Mouse (Mus musculus) heart, postnatal 0 days (tissue): ENCODE measurements at regions not wholly inside any gene's neighbourhood (a gene's known extent, or its start where the extent isn't known, plus 50 kb on each side); places are given as distances from the start of the nearest gene placed in this dataset.

Source experiments
- ATAC-seq: fragments of 200-750 bp; cut with Nextera tagmentation; 2 replicates; pipeline ENCODE4 v1.8.0; 2017; ENCODE audit warnings: low read depth, moderate number of reproducible peaks, moderate library complexity; ENCODE audit not compliant: insufficient read depth
- DNase-seq: peaks from one replicate; pipeline ENCODE4 v3.0.0-alpha.2; 2016; ENCODE audit warnings: low spot score
- H3K27ac ChIP-seq: fragments of 300-500 bp; sonication (generic); 2 replicates; pipeline ENCODE4 v1.5.1; 2014; ENCODE audit warnings: low read depth, mild to moderate bottlenecking
- H3K27me3 ChIP-seq: fragments of 300-500 bp; sonication (generic); 2 replicates; pipeline ENCODE4 v1.6.1; 2014; ENCODE audit warnings: low read length, mixed read lengths; ENCODE audit not compliant: control insufficient read depth, insufficient read depth
- H3K36me3 ChIP-seq: fragments of 300-500 bp; sonication (generic); replicated peaks from 2 replicates; pipeline ENCODE4 v1.6.1; 2014; ENCODE audit warnings: low read length, mixed read lengths; ENCODE audit not compliant: control insufficient read depth, insufficient read depth
- H3K4me1 ChIP-seq: fragments of 300-500 bp; sonication (generic); 2 replicates; pipeline ENCODE4 v1.6.1; 2014; ENCODE audit warnings: antibody characterized with exemption; ENCODE audit not compliant: control insufficient read depth, insufficient read depth
- H3K4me2 ChIP-seq: fragments of 300-500 bp; sonication (generic); 2 replicates; pipeline ENCODE4 v1.6.1; 2014; ENCODE audit warnings: low read depth, mild to moderate bottlenecking, low read length, moderate library complexity
- H3K4me3 ChIP-seq: fragments of 300-500 bp; sonication (generic); 2 replicates; pipeline ENCODE4 v1.5.1; 2014; ENCODE audit warnings: low read depth, low read length
- H3K9ac ChIP-seq: fragments of 300-500 bp; sonication (generic); replicated peaks from 2 replicates; pipeline ENCODE4 v1.6.1; 2014; ENCODE audit warnings: low read depth, low read length, mixed read lengths
- H3K9me3 ChIP-seq: fragments of 300-500 bp; sonication (generic); replicated peaks from 2 replicates; pipeline ENCODE4 v1.6.1; 2016; ENCODE audit warnings: low read length; ENCODE audit not compliant: control insufficient read depth
- CTCF ChIP-seq: IDR thresholded peaks from 2 replicates; pipeline ENCODE4 v1.5.1; 2016; ENCODE audit warnings: antibody characterized with exemption, control low read depth, low read depth
- EP300 ChIP-seq: IDR thresholded peaks from 2 replicates; pipeline ENCODE4 v1.6.1; 2016; ENCODE audit warnings: antibody characterized with exemption, low read depth
- WGBS: fragments of 180-500 bp; shearing (Covaris S2); extraction: QIAGEN DNeasy Blood & Tissue Kit; methylation state at CpG from one replicate; pipeline ENCODE4 v1.1.7; 2014; 5-methylcytosine and 5-hydroxymethylcytosine counted together

DNA sequence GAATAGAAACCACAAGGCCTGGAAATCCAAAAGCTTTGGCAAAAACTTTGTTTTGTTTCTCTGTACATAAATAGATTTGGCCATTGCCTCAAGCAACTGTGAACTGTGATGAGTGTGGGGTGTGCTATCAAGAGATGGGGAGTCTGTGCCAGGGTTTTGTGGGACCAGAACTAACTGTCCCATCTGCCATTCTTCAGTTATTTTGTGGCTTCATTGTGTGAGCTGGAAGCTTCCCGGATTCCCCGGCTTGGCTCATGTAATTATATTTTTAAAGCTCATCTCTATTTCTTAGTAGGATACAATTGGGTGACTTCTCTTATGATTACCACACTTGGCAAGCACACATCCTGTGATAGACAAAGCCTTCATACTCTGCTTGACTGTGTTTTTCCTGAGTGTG is 143.6 kb upstream of the Rasgrp1 start:
- Histone ChIP-seq H3K36me3 (no peaks in the 10 kb centered on the region), H3K9ac (no peak overlapping the region), H3K4me3 (no peak overlapping the region), H3K4me1 (no peaks in the 10 kb centered on the region), H3K27me3 (no peaks in the 10 kb centered on the region), H3K4me2 (no peak overlapping the region), H3K27ac (no peak overlapping the region), H3K9me3 (no peaks in the 10 kb centered on the region)
- TF ChIP-seq EP300 (no peak), CTCF (no peak)
- no peak for DNase-seq
- ATAC-seq: no peak
- 80% methylated on average over 2 of the region's 2 CpGs for WGBS

DNA sequence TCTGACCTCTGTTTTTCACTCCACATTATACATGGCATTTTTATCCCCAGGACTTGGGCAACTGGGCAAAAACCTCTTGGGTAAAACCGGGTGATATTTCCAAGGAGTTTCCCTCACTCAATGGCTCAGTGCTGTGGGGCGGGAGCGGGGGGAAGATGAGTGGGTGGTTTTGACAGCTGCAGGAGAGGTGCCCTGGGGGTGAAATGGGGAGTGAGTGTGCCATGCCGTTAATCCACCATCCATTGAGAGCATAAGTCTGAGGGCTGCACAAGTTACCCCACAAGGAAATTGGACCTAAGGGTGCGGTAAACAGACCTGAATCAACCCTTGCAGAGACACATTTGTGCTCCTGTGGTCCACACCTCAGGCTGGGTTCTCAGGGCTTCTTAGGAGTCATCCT is 155.8 kb upstream of the Rasgrp1 start:
- 93% methylated on average over 5 of the region's 5 CpGs for WGBS
- Histone ChIP-seq H3K36me3 (no peaks in the 10 kb centered on the region), H3K27ac (no peak overlapping the region), H3K4me2 (no peak overlapping the region), H3K9me3 (no peaks in the 10 kb centered on the region), H3K27me3 (no peaks in the 10 kb centered on the region), H3K4me1 (no peaks in the 10 kb centered on the region), H3K4me3 (no peak overlapping the region), H3K9ac (no peak overlapping the region)
- ATAC-seq (no peak), DNase-seq (no peak)
- TF ChIP-seq EP300 (no peak), CTCF (no peak)

DNA sequence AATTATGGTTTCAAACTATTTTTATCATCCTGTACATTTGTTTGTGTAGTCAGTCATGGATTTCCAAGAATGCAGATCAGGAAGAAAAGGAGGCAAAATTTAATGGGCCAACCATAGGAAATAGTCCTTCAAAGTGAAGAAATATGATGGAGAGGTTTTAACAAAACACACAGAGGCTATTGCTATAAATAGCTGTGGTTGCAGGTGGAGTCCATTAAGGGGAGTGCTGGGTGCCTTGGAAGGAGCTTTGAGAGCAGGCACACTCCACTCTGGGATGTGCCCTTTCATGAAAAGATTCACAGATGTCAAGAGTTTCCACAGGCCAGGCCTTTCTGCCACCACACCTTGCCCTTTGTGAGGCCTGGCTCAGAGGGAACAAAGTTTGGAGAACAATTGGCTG is 159.8 kb upstream of the Rasgrp1 start:
- H3K4me1 ChIP-seq: no peaks in the 10 kb centered on the region
- DNase-seq (no peak), ATAC-seq (no peak)
- no peak overlapping the region for H3K9ac ChIP-seq
- H3K4me2 ChIP-seq: no peak overlapping the region
- no peaks in the 10 kb centered on the region for H3K9me3 ChIP-seq
- no peak for TF ChIP-seq EP300
- TF ChIP-seq CTCF: no peak
- no peak overlapping the region for H3K27ac ChIP-seq
- no peaks in the 10 kb centered on the region for H3K36me3 ChIP-seq
- H3K27me3 ChIP-seq: no peaks in the 10 kb centered on the region
- no peak overlapping the region for H3K4me3 ChIP-seq

DNA sequence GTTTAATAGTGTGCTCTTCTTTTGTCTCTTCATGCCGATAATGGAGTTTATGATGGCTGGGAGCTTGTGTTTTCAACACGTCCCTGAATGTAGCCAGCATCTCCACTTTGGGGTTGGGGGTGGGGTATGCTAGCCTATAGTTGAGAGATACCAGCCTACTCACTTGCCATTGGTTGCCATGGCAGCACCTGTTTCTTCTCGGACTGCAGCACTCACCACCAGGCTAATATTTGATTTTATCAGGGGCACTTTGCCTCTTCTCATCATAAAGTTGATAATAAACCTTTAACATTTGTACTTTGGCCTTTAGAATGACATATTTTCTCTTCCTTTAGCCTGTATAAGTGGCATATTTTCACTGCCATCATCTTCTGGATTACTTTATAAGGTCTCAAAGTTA is 168.9 kb upstream of the Rasgrp1 start:
- H3K27ac ChIP-seq: no peak overlapping the region
- H3K4me2 ChIP-seq: no peak overlapping the region
- no peaks in the 10 kb centered on the region for H3K36me3 ChIP-seq
- ATAC-seq (no peak), DNase-seq (no peak)
- WGBS: 71% methylated on average over 3 of the region's 3 CpGs
- H3K4me3 ChIP-seq: no peak overlapping the region
- no peak overlapping the region for H3K9ac ChIP-seq
- H3K27me3 ChIP-seq: no peaks in the 10 kb centered on the region
- no peaks in the 10 kb centered on the region for H3K9me3 ChIP-seq
- TF ChIP-seq CTCF (no peak), EP300 (no peak)
- no peaks in the 10 kb centered on the region for H3K4me1 ChIP-seq

DNA sequence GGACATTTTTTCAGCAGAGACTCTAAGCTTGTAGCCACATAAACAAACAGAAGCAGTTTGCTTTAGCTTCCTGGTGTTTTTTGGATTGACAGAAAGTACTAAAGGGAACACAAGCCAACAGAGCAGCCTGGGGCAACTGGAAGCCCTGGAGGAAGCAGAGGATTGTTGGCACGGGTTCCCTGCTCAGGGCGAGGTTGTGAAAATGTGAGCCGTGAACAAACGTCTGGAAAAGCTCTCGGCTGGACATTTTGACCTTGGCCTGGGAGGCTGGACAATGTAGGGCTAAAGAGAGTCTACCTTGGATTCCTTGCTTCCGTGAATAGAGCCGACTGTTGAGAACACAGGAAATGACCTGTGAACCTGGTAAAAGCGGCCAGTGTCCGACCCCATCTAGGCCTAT is 169.8 kb upstream of the Rasgrp1 start:
- no peaks in the 10 kb centered on the region for H3K9me3 ChIP-seq
- no peak overlapping the region for H3K4me3 ChIP-seq
- no peak overlapping the region for H3K4me2 ChIP-seq
- H3K27me3 ChIP-seq: no peaks in the 10 kb centered on the region
- no peaks in the 10 kb centered on the region for H3K36me3 ChIP-seq
- DNase-seq (no peak), ATAC-seq (no peak)
- TF ChIP-seq EP300 (no peak), CTCF (no peak)
- H3K4me1 ChIP-seq: no peaks in the 10 kb centered on the region
- WGBS: 44% methylated on average over 9 of the region's 9 CpGs
- no peak overlapping the region for H3K27ac ChIP-seq
- no peak overlapping the region for H3K9ac ChIP-seq

DNA sequence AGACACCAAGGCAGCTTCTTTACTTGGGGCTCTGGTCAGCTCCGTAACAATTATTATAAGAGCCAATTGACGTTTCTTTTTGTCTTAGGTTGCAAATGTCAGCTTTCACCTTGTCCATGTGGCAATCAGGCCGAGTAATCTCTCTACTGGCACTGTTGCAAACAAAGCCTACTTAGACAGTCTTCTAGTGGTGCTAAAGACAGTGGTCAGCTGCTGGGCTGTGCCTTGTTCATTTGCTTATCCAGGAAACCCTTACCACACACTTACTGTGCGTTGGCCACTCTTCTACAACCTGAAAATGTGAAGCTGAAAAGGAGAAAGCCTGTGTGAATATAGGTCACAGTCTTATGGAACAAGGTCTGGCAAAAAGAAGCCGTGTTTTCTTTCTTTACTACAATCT is 181.6 kb upstream of the Rasgrp1 start:
- H3K9me3 ChIP-seq: no peaks in the 10 kb centered on the region
- no peaks in the 10 kb centered on the region for H3K27me3 ChIP-seq
- no peaks in the 10 kb centered on the region for H3K4me1 ChIP-seq
- ATAC-seq (no peak), DNase-seq (no peak)
- H3K4me2 ChIP-seq: no peak overlapping the region
- no peaks in the 10 kb centered on the region for H3K36me3 ChIP-seq
- no peak for TF ChIP-seq CTCF
- no peak for TF ChIP-seq EP300
- no peak overlapping the region for H3K27ac ChIP-seq
- H3K9ac ChIP-seq: no peak overlapping the region
- H3K4me3 ChIP-seq: no peak overlapping the region
- WGBS: 54% methylated on average over 5 of the region's 5 CpGs
